Mouse (Mus musculus) testis, adult 2 months (tissue): ENCODE results near the gene Cdyl2.

ENCODE experiments used
- CTCF ChIP-seq: fragments of 200-500 bp; IDR thresholded peaks from 2 replicates; pipeline ENCODE4 v1.5.1; 2012; ENCODE audit warnings: low read depth, mild to moderate bottlenecking, inconsistent platforms, low read length, moderate library complexity; ENCODE audit not compliant: control insufficient read depth, insufficient read depth, insufficient replicate concordance
- POLR2A ChIP-seq: fragments of 200-500 bp; IDR thresholded peaks from 2 replicates; pipeline ENCODE4 v1.6.1; 2012; ENCODE audit warnings: low read depth, mild to moderate bottlenecking, inconsistent platforms, low read length, moderate library complexity; ENCODE audit not compliant: control insufficient read depth

DNA sequence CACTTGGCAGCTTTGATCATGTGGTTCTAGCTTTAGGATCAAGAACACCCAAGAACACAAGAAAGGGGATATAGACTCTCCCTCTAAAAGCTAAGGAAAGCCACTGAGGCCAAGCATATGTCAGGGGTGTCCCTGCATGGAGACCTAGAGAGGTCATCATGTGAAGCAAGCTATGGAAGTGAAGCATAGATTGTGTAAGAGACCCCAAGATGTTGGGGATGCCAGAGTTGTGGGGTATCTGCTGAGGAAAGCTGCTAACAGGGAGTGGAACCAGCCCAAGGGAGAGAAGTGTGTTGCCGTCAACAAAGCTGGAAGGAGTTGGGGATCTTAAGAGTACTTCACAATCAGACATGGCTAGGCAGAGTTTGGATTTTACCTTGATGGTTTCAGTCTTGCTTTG is 7.9 kb upstream of the Cdyl2 start:
- TF ChIP-seq CTCF (no peak), POLR2A (no peak)
